Mouse (Mus musculus): Measurements from ENCODE around the gene Litaf.

- TF ChIP-seq POLR2A (IDR thresholded peaks at IDR 0.05; ENCODE audit: insufficient read length, low read depth) (no peak), REST (IDR thresholded peaks at IDR 0.05; ENCODE audit: insufficient read depth, insufficient read length) (no peak), POLR2AphosphoS2 (IDR thresholded peaks at IDR 0.05; ENCODE audit: insufficient read length, low read depth) (no peak), MYOD1 (IDR thresholded peaks at IDR 0.05; ENCODE audit: control insufficient read depth in 1 of 3, insufficient read length in 2 of 3, low read depth in 2 of 3) (no peak), USF1 (IDR thresholded peaks at IDR 0.05; ENCODE audit: low read depth) (no peak)
These were observed 5.2 kb upstream of the Litaf start for GRCm38 (mm10) chr16:11071176-11071575.
